Mouse (Mus musculus) erythroblast, embryonic 14.5 days (primary cell): ENCODE measurements around the gene Olfr224.

Source experiments
- GATA1 ChIP-seq: IDR thresholded peaks from 2 replicates; pipeline ENCODE4 v1.6.1; 2012; ENCODE audit warnings: low read length, inconsistent platforms, mixed read lengths
- TAL1 ChIP-seq: IDR thresholded peaks from 3 replicates; pipeline ENCODE4 v1.6.1; 2012; ENCODE audit warnings: low read length, inconsistent platforms, mixed read lengths

DNA sequence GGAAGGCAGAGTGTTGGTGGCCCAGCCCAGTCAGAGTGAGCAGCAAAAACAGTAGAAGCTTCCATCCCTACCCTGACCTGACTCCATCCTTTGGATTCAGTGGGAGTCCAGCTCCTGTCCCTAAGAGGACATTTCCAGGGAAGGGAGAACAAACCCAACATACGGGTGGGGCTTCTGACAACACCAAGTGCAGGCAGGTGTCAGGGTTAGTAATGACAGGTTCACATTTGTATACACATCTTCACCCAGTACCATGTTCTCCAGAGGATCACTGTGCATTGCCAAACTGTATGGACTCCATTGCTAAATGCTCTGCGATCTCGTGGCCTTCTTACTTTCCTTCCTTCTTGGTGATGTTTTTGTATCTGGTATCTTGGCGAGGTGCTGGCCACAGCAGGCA lies 45.6 kb upstream of the Olfr224 start, which contains the start of gene 2210407C18Rik:
- TF ChIP-seq TAL1 (no peak), GATA1 (no peak)
